Mouse (Mus musculus): Measurements from ENCODE around the gene Dcbld1. TPM values are rescaled to one million over a fixed set of nuclear protein-coding genes. Genes with fewer than 3 reads are reported as not detected.

Gene Dcbld1
- total RNA-seq, 2 experiments from 2014 or later = 3.8 to 4.7 TPM

Other genes with a start within 250 kb of the Dcbld1 start
- gene Vgll2, start 211.1 kb upstream of the Dcbld1 start, total RNA-seq (2021) = not detected
- not detected for gene Ros1, start 38.4 kb upstream of the Dcbld1 start, total RNA-seq (2021)
- gene Gm26741, start 125.1 kb downstream of the Dcbld1 start, total RNA-seq (2021) = not detected
- gene Gopc, start 148.5 kb downstream of the Dcbld1 start, total RNA-seq (2021) = 10 to 100 TPM; 12.5 to 15.0 TPM
- gene Nepn, start 155.4 kb downstream of the Dcbld1 start, total RNA-seq (2021) = under 1 TPM; 0.21 to 0.31 TPM
- 10 to 100 TPM; 28.5 to 28.8 TPM for gene Nus1, start 183.9 kb downstream of the Dcbld1 start, total RNA-seq (2021)

All from heart, postnatal 25 days (tissue).